Mouse (Mus musculus) CD4-positive, CD25-positive, alpha-beta regulatory T cell, adult 4 months (primary cell): ENCODE results near the gene Plekhm3. TPM values are rescaled to one million over a fixed set of nuclear protein-coding genes. Genes with fewer than 3 reads are reported as not detected.

ENCODE experiments used
- ATAC-seq: one replicate; pipeline ENCODE4 v1.8.0; 2017
- polyA plus RNA-seq, 2 experiments: library from polyadenylated mRNA; unstranded; fragments of 100-300 nt; shearing (Covaris generic); gene quantifications; one replicate each; pipeline ENCODE4 v1.2.1; 2017

The Plekhm3 gene
- polyA plus RNA-seq, 2 experiments from 2014 or later: 7.8 to 11.2 TPM

- no peak for ATAC-seq
These were observed 29.0 kb downstream of the Plekhm3 start for GRCm38 (mm10) chr1:64927437-64928274.

DNA sequence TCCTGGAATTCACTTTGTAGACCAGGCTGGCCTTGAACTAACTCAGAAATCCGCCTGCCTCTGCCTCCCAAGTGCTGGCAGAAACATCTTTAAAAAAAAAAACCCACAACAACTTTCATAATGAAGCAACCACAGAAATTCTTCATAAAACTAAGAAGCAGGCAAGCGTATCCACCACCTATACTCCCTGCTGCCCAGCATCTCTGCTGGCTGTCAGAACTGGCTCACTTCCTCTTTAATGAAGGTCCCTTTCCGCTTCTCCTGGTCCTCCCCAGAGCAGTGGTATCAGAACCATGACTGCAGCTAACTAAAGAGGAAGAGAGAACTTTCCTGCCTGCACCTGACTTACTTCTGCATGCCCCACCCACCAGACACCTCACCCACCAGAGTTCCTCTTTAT, 31.0 kb downstream of the Plekhm3 start:
- ATAC-seq: no peak

- ATAC-seq: no peak
These were observed 32.3 kb downstream of the Plekhm3 start for GRCm38 (mm10) chr1:64924283-64924682.

DNA sequence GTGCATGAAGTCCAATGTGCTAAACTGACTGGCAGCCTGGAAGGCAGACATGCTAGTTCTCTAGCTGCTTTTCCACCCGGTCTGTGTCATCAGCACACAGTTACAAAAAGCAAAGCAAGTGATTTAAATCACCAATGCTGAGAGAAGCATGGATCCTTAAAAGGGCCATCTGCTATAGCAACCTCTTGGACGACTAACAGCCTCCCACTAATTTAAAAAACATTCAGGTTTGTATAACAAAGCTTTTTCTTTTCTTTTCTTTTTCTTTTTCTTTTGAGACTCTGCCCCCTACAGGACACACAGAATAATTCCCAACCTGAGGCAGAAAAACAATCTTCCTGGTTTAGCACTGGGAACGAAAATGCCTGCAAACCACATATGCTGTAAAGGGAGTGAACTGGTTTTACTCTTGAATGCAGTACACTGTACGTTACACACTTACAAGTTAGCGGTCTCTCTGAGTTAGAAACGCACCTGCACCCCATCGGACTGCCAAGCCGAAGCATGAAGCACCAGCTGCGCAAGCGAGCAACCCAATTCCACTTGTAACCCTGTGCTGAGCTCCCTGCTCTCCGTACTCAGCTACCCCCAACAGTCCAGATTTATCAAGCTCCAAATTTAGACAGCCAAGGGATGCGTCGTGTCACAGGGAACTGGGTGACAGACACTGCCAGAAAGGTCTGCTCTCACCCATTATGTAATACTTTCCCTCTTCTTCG, 37.7 kb downstream of the Plekhm3 start:
- no peak for ATAC-seq

- ATAC-seq: no peak
These were observed 38.7 kb downstream of the Plekhm3 start for GRCm38 (mm10) chr1:64917966-64918365.

DNA sequence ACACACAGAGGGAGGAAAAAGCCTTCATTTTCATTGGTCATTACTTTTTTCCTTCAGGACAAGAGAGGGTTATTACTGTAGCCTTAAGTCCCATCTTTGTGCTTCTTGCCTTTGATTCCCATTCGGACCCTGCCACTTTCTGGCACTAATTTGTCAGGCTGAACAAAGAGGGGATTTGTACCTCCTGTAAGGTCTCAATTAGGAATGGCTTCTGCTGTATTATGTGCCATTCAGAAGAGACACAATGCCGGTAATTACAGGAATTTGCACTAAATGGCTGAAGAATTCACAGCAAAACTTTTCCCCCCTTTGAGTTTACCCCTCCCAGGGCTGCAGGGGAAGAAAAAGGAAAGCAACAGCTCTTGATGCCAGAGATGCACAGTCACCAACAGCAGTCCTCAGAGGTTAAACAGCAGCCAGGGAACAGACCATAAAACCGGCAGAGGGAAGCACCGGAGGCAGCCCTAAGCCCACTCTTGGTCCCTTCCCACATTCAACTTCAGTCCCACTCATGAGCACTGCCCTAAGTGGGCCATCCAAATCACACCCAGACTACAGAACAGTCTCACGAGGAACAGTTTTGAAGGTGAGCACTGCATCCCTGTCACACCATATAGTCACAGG, 39.6 kb downstream of the Plekhm3 start:
- no peak for ATAC-seq

DNA sequence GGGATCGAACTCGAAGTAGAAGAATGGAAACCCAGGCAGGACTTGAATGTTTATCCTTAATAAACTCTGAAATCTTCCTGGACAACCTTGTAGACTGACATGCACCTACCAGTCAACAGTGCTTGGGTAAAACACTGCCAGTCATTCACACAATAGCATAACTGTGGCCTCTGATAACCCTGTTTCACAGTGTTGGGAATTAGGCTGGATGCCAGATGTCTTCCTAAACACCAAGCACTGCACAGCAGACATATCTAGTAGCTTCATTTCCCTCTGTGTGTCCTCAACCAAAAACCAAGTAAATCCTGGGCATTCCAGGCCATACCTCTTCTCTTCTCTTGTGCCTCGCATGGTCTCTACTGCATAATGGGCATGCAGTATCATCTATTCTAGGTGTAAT, 42.3 kb downstream of the Plekhm3 start:
- ATAC-seq: no peak

GRCm38 (mm10) chr1:64907740-64908139, 48.9 kb downstream of the Plekhm3 start:
- no peak for ATAC-seq

- ATAC-seq: no peak
These were observed 50.4 kb downstream of the Plekhm3 start for GRCm38 (mm10) chr1:64906226-64906625.

- ATAC-seq: no peak
These were observed 53.2 kb downstream of the Plekhm3 start for GRCm38 (mm10) chr1:64903415-64903814.

DNA sequence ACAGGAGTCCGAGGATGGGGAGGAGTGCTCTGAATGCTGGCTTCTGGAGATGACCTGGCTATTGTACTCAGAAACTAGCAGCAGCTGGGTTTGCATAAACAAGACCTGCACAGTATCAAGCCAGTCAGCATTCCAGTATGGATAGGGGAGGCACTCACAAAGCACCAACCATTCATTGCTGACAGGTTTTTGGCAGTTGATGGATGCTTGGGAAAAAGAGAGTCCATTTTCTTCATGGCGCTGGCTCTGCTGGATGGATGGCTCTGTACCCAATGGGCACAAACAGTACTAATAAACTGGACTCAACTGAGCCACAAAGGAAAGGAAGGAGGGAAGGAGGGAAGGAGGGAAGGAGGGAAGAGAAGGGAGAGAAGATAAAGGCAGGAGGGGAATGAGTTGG, 53.8 kb downstream of the Plekhm3 start:
- ATAC-seq: no peak

- no peak for ATAC-seq
These were observed 56.9 kb downstream of the Plekhm3 start for GRCm38 (mm10) chr1:64899763-64900162.

DNA sequence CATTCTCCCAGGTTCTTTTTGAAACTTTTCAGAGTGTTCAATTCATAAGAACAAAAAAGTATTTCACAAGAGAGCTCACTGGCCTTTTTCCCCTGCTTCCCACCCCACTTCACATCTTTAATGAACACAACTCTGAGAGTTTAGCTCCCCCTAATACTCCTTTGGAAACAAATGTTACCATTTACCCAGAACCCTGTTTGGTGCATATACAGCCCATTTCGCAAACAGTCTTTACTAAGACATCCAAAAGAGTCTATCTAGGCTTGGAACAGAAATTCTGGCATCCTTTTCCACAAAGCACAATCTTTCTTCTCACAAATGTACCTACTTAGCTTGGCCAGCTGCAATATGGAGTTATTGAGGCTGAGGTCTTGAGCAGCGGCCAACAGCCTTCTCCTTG, 59.1 kb downstream of the Plekhm3 start:
- no peak for ATAC-seq

DNA sequence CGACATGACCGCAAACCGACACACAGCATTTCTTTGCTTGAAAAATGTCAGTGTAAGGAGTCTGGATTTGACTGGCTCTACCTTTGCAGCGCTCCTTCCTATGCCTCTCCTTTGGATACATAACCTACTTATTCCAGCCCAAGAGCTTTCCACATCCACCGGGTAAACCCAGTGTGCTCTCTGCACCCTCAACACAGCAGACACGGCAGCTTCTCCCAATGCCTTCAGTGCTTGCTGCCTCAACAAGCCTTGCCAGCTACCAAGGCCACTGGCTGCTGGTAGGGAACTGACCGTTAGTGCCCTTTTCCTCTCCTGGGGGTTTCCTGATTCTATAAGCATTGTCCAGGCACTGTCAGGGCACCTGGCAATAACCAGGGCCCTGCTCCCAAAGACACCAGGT, 62.8 kb downstream of the Plekhm3 start:
- ATAC-seq: no peak

DNA sequence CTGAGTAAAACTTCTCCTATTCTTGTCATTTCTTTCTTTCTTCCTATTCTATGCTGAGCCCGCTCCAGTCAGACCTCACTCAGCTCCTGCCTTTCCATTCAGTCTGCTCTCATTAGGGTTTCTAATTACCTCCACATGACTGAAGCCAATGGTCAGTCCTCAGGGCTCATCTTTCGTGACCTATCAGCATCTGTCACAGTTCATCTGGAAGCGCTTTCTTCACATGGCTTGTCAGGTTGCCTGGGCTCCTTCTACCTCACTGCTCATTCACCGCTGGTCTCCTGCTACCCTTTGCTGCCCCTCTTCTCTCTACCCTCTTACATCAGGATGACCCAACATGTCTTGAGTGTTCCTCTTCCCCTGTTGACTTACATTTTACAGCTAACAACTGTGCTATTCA, 65.3 kb downstream of the Plekhm3 start:
- no peak for ATAC-seq

DNA sequence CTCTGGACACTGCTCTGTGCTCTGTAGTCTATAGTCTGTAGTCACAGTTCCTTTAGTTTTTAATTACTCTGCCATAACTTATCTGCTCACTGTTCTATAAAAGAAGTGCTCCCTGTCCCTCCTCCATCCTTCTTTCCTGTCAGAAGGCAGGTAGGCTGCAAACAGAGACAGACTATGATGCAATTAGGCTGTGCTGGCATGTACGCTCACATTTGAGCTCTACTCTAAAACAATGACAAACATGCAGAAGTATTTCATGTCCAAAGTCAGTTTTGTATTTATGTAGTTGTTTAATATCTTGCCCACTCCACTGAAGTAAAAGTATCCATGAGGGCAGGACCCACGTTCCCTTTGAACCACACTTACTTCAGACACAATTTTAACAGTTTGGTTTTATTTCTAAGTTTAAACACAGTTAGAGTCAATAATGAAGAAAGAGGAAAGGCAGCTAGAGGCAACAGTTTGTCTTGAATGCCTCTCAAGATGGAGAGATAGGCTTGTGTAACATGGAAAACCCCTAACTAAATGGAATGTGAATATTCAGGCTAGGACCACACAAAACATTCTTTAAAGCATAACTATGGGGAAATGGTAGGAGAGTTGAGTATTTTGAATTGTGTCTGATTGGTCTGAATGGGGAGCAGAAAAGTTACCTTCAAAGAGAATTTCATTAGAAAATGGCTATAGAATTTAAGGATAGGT, 69.0 kb downstream of the Plekhm3 start:
- no peak for ATAC-seq

GRCm38 (mm10) chr1:64886718-64887117, 69.9 kb downstream of the Plekhm3 start:
- no peak for ATAC-seq

DNA sequence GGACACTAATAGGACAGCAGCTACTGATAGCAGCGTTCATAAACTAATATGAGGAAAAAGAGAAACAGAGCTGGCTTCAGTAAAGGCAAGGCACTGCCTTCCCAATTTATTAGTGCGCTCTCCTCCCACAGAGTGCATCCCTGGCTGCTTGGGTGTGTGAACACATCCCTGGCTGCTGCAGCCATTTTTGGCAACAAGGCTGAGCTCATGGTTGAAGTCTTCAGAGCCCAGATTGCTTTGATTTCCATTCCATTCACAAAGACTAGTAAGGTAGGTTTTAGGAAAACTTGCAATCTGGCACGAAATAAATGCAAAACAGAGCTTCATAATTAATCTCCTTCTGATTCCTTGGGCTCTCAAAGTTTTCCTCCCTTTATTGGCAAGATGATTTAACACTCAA, 71.3 kb downstream of the Plekhm3 start:
- no peak for ATAC-seq

DNA sequence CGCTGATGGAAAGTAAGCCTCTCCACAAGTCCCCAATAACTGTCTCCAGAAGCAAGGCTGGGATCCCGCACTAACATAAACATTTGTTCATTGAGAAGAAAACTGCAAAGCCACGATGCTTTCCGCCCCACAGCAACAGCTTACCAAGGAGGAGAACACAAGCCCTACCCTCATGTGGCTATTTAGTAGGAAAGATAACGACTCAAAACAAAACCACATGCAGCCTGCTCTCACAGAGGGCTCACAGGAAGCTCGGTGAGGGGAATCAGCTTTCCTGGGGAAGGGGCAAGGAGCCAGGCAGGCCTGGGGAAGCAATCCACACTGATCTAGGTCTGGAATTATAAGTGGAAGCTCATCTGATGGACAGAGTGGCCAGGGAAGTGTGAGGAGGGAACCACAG, 72.6 kb downstream of the Plekhm3 start:
- no peak for ATAC-seq

GRCm38 (mm10) chr1:64880613-64881012, 76.0 kb downstream of the Plekhm3 start:
- no peak for ATAC-seq

DNA sequence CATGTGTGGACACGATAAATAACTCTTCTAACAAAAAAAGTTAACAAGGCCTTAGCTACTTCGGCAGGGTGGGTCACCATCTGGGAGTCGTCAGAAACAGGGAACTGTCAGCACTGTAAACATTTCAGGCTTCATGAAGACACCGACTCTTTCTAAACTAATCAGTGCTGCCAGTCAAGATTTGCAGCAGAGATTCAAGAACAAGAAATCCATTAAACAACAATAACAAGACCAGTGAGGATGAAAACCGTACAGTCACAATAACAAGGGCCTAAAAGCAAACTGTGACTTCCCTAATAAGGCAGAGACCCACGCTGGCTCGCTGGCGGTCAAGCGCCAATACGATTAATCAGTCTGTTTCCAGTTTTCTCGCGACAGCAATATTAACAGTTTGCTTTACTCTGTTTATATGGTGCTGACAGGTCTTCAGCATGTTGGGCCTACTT, 77.8 kb downstream of the Plekhm3 start:
- no peak for ATAC-seq

GRCm38 (mm10) chr1:64876276-64876675, 80.3 kb downstream of the Plekhm3 start:
- no peak for ATAC-seq

GRCm38 (mm10) chr1:64875712-64876111, 80.9 kb downstream of the Plekhm3 start:
- ATAC-seq: no peak
